Mouse (Mus musculus) intestine, postnatal 0 days (tissue): Measurements from ENCODE around the gene Phc1. TPM values are rescaled to one million over a fixed set of nuclear protein-coding genes. Genes with fewer than 3 reads are reported as not detected.
A peak's percentile ranks its signal among the peaks of the same experiment; 100 is the strongest.

Experiments
- ATAC-seq: fragments of 200-750 bp; cut with Nextera tagmentation; 2 replicates; pipeline ENCODE4 v1.8.0; 2017; ENCODE audit warnings: mild to moderate bottlenecking, moderate TSS enrichment, moderate library complexity
- H3K27ac ChIP-seq: fragments of 300-500 bp; sonication (generic); 2 replicates; pipeline ENCODE4 v1.5.1; 2014; ENCODE audit warnings: mild to moderate bottlenecking, low read depth, low read length, moderate library complexity
- H3K27me3 ChIP-seq: fragments of 300-500 bp; sonication (generic); replicated peaks from 2 replicates; pipeline ENCODE4 v1.6.1; 2014; ENCODE audit warnings: low read length, mixed read lengths; ENCODE audit not compliant: control insufficient read depth, insufficient read depth
- H3K36me3 ChIP-seq: fragments of 300-500 bp; sonication (generic); 2 replicates; pipeline ENCODE4 v1.6.1; 2014; ENCODE audit warnings: mild to moderate bottlenecking, moderate library complexity; ENCODE audit not compliant: control insufficient read depth, insufficient read depth
- H3K4me1 ChIP-seq: fragments of 300-500 bp; sonication (generic); replicated peaks from 2 replicates; pipeline ENCODE4 v1.6.1; 2014; ENCODE audit warnings: antibody characterized with exemption, low read length, mixed read lengths; ENCODE audit not compliant: control insufficient read depth, insufficient read depth
- H3K4me2 ChIP-seq: fragments of 300-500 bp; sonication (generic); replicated peaks from 2 replicates; pipeline ENCODE4 v1.6.1; 2014; ENCODE audit warnings: low read depth, mild to moderate bottlenecking, moderate library complexity
- H3K4me3 ChIP-seq: fragments of 300-500 bp; sonication (generic); 2 replicates; pipeline ENCODE4 v1.5.1; 2014; ENCODE audit warnings: low read depth, low read length
- H3K9ac ChIP-seq: fragments of 300-500 bp; sonication (generic); 2 replicates; pipeline ENCODE4 v1.6.1; 2014; ENCODE audit warnings: mild to moderate bottlenecking, low read depth, low read length
- H3K9me3 ChIP-seq: fragments of 300-500 bp; sonication (generic); 2 replicates; pipeline ENCODE4 v1.6.1; 2016; ENCODE audit warnings: mixed run types; ENCODE audit not compliant: control insufficient read depth
- CTCF ChIP-seq: sonication (generic); IDR thresholded peaks from 2 replicates; pipeline ENCODE4 v1.5.1; 2016; ENCODE audit warnings: low read depth, mild to moderate bottlenecking, control low read depth, antibody characterized with exemption, moderate library complexity
- WGBS: fragments of 180-500 bp; shearing (Covaris S2); extraction: QIAGEN DNeasy Blood & Tissue Kit; methylation state at CpG from one replicate; pipeline ENCODE4 v1.1.7; 2014; 5-methylcytosine and 5-hydroxymethylcytosine counted together
- polyA plus RNA-seq: library from polyadenylated mRNA; unstranded; fragments of >200 nt; fragmentation: Nextera tagmentation; extraction: Ambion mirVana; gene quantifications from 2 replicates; pipeline ENCODE4 v1.2.1, GENCODE M21; 2015

Phc1 gene
- polyA plus RNA-seq, 1 experiment from 2014 or later: 3.5 TPM

GRCm38 (mm10) chr6:122293121-122293520 lies 47.2 kb downstream of the Phc1 start:
- Histone ChIP-seq H3K36me3 (no peaks in the 10 kb centered on the region), H3K4me1 (no peaks in the 10 kb centered on the region), H3K27me3 (no peaks in the 10 kb centered on the region), H3K4me2 (no peak overlapping the region), H3K27ac (no peak overlapping the region), H3K4me3 (no peak overlapping the region), H3K9me3 (no peaks in the 10 kb centered on the region), H3K9ac (no peak overlapping the region)
- no peak for TF ChIP-seq CTCF
- ATAC-seq: no peak
- 86% methylated on average over 8 of the region's 8 CpGs for WGBS

GRCm38 (mm10) chr6:122292184-122292583 lies 48.2 kb downstream of the Phc1 start:
- Histone ChIP-seq H3K9me3 (no peaks in the 10 kb centered on the region), H3K9ac (no peak overlapping the region), H3K27me3 (no peaks in the 10 kb centered on the region), H3K4me2 (no peak overlapping the region), H3K27ac (no peak overlapping the region), H3K36me3 (no peaks in the 10 kb centered on the region), H3K4me3 (no peak overlapping the region), H3K4me1 (no peaks in the 10 kb centered on the region)
- no peak for TF ChIP-seq CTCF
- WGBS: 61% methylated on average over 2 of the region's 2 CpGs
- ATAC-seq: no peak

- Histone ChIP-seq H3K9ac (no peak overlapping the region), H3K4me3 (no peak overlapping the region), H3K36me3 (no peaks in the 10 kb centered on the region), H3K4me2 (no peak overlapping the region), H3K9me3 (no peaks in the 10 kb centered on the region), H3K27me3 (no peaks in the 10 kb centered on the region), H3K4me1 (no peaks in the 10 kb centered on the region), H3K27ac (no peak overlapping the region)
- ATAC-seq: no peak
- TF ChIP-seq CTCF: no peak
- 68% methylated on average over 3 of the region's 3 CpGs for WGBS
These were observed 48.6 kb downstream of the Phc1 start for GRCm38 (mm10) chr6:122291735-122292134.

- H3K9me3 ChIP-seq: no peaks in the 10 kb centered on the region
- no peak overlapping the region for H3K4me3 ChIP-seq
- WGBS: 80% methylated on average over 2 of the region's 2 CpGs
- H3K9ac ChIP-seq: no peak overlapping the region
- no peak overlapping the region for H3K27ac ChIP-seq
- H3K4me2 ChIP-seq: no peak overlapping the region
- H3K27me3 ChIP-seq: no peaks in the 10 kb centered on the region
- no peaks in the 10 kb centered on the region for H3K4me1 ChIP-seq
- TF ChIP-seq CTCF: no peak
- no peak for ATAC-seq
- H3K36me3 ChIP-seq: no peaks in the 10 kb centered on the region
These were observed 49.1 kb downstream of the Phc1 start for GRCm38 (mm10) chr6:122291264-122291663.

GRCm38 (mm10) chr6:122290253-122290652 lies 50.1 kb downstream of the Phc1 start:
- Histone ChIP-seq H3K4me1 (no peaks in the 10 kb centered on the region), H3K9ac (no peak overlapping the region), H3K9me3 (no peaks in the 10 kb centered on the region), H3K27ac (no peak overlapping the region), H3K36me3 (no peaks in the 10 kb centered on the region), H3K4me2 (no peak overlapping the region), H3K27me3 (no peaks in the 10 kb centered on the region), H3K4me3 (no peak overlapping the region)
- 20% methylated on average over 3 of the region's 3 CpGs for WGBS
- no peak for ATAC-seq
- TF ChIP-seq CTCF: no peak

- WGBS: 60% methylated on average over 1 of the region's 1 CpGs
- H3K27ac ChIP-seq: no peak overlapping the region
- H3K4me1 ChIP-seq: no peaks in the 10 kb centered on the region
- no peak overlapping the region for H3K9ac ChIP-seq
- H3K9me3 ChIP-seq: no peaks in the 10 kb centered on the region
- H3K36me3 ChIP-seq: no peaks in the 10 kb centered on the region
- H3K27me3 ChIP-seq: no peaks in the 10 kb centered on the region
- H3K4me3 ChIP-seq: no peak overlapping the region
- no peak for TF ChIP-seq CTCF
- no peak for ATAC-seq
- H3K4me2 ChIP-seq: no peak overlapping the region
These were observed 51.0 kb downstream of the Phc1 start for GRCm38 (mm10) chr6:122289313-122289712.

GRCm38 (mm10) chr6:122288263-122288662 lies 52.1 kb downstream of the Phc1 start:
- no peaks in the 10 kb centered on the region for H3K9me3 ChIP-seq
- no peak for ATAC-seq
- no peaks in the 10 kb centered on the region for H3K4me1 ChIP-seq
- H3K27ac ChIP-seq: no peak overlapping the region
- TF ChIP-seq CTCF: peak; percentile 43
- H3K36me3 ChIP-seq: no peaks in the 10 kb centered on the region
- no peaks in the 10 kb centered on the region for H3K27me3 ChIP-seq
- H3K4me3 ChIP-seq: no peak overlapping the region
- no peak overlapping the region for H3K4me2 ChIP-seq
- WGBS: 44% methylated on average over 1 of the region's 1 CpGs
- H3K9ac ChIP-seq: no peak overlapping the region
